Mouse (Mus musculus): ENCODE measurements around the gene Slc24a4.
"Not testable (repeated sequence)": the region's sequence is repeated elsewhere in the genome, so short reads cannot be mapped to it uniquely, and the experiment has no call there.

The Slc24a4 gene

GRCm38 (mm10) chr12:102166691-102167261 lies 38.2 kb downstream of the Slc24a4 start:
- DNase-seq (ENCODE audit: low spot score) = no peak

- DNase-seq (ENCODE audit: low spot score) = no peak
Observed at GRCm38 (mm10) chr12:102167302-102167701, 38.8 kb downstream of the Slc24a4 start.

GRCm38 (mm10) chr12:102172746-102173145 lies 44.2 kb downstream of the Slc24a4 start:
- no peak for DNase-seq (ENCODE audit: low spot score)

GRCm38 (mm10) chr12:102173345-102173744 lies 44.8 kb downstream of the Slc24a4 start:
- no peak for DNase-seq (ENCODE audit: low spot score)

- no peak for DNase-seq (ENCODE audit: low spot score)
Observed at GRCm38 (mm10) chr12:102180371-102181074, 52.0 kb downstream of the Slc24a4 start.

- peak; percentile 42 for DNase-seq (ENCODE audit: low spot score)
Observed at GRCm38 (mm10) chr12:102181799-102182357, 53.3 kb downstream of the Slc24a4 start.

- no peak for DNase-seq (ENCODE audit: low spot score)
Observed at GRCm38 (mm10) chr12:102182621-102183020, 54.1 kb downstream of the Slc24a4 start.

- DNase-seq (ENCODE audit: low spot score) = no peak
Observed at GRCm38 (mm10) chr12:102183201-102183600, 54.7 kb downstream of the Slc24a4 start.

- DNase-seq (ENCODE audit: low spot score) = no peak
Observed at GRCm38 (mm10) chr12:102190820-102191219, 62.3 kb downstream of the Slc24a4 start.

GRCm38 (mm10) chr12:102201516-102201915 lies 73.0 kb downstream of the Slc24a4 start:
- no peak for DNase-seq (ENCODE audit: low spot score)

GRCm38 (mm10) chr12:102202901-102203300 lies 74.4 kb downstream of the Slc24a4 start:
- DNase-seq (ENCODE audit: low spot score) = no peak

- DNase-seq (ENCODE audit: low spot score) = no peak
Observed at GRCm38 (mm10) chr12:102206471-102206870, 77.9 kb downstream of the Slc24a4 start.

GRCm38 (mm10) chr12:102207245-102207644 lies 78.7 kb downstream of the Slc24a4 start:
- DNase-seq (ENCODE audit: low spot score) = no peak

GRCm38 (mm10) chr12:102210801-102211200 lies 82.3 kb downstream of the Slc24a4 start:
- no peak for DNase-seq (ENCODE audit: low spot score)

- DNase-seq (ENCODE audit: low spot score) = no peak
Observed at GRCm38 (mm10) chr12:102223404-102223803, 94.9 kb downstream of the Slc24a4 start.

- not testable (repeated sequence) for DNase-seq (ENCODE audit: low spot score)
Observed at GRCm38 (mm10) chr12:102224112-102224511, 95.6 kb downstream of the Slc24a4 start.

GRCm38 (mm10) chr12:102225165-102225564 lies 96.6 kb downstream of the Slc24a4 start:
- no peak for DNase-seq (ENCODE audit: low spot score)

- DNase-seq (ENCODE audit: low spot score) = no peak
Observed at GRCm38 (mm10) chr12:102235551-102235950, 107.0 kb downstream of the Slc24a4 start.

- no peak for DNase-seq (ENCODE audit: low spot score)
Observed at GRCm38 (mm10) chr12:102236317-102236716, 107.8 kb downstream of the Slc24a4 start.

- DNase-seq (ENCODE audit: low spot score) = no peak
Observed at GRCm38 (mm10) chr12:102242076-102242722, 113.7 kb downstream of the Slc24a4 start.

GRCm38 (mm10) chr12:102243915-102244314 lies 115.4 kb downstream of the Slc24a4 start:
- no peak for DNase-seq (ENCODE audit: low spot score)

- no peak for DNase-seq (ENCODE audit: low spot score)
Observed at GRCm38 (mm10) chr12:102246226-102246625, 117.7 kb downstream of the Slc24a4 start.

GRCm38 (mm10) chr12:102248104-102248503 lies 119.6 kb downstream of the Slc24a4 start:
- no peak for DNase-seq (ENCODE audit: low spot score)

Measured in ovary, postnatal 10 days (tissue).